Mouse (Mus musculus) left cerebral cortex, postnatal 14 days (tissue): ENCODE results near the gene Cd59b. TPM values are rescaled to one million over a fixed set of nuclear protein-coding genes. Genes with fewer than 3 reads are reported as not detected.
"Not testable (repeated sequence)": the region's sequence is repeated elsewhere in the genome, so short reads cannot be mapped to it uniquely, and the experiment has no call there.

Experiments
- DNase-seq, 2 experiments: peaks; one replicate each; pipeline ENCODE4 v3.0.0; 2021 to 2022; ENCODE audit warnings: low spot score in 2 of 2, mixed read lengths in 1 of 2
- intact Hi-C: fragments of 180-260 bp; cut with DNase I; formaldehyde crosslinking; loops from one replicate; pipeline ENCODE4 v1.15.1; 2025
- total RNA-seq, 2 experiments: library from RNA; stranded (reverse); gene quantifications; 2 replicates each; pipeline ENCODE4 v1.2.3; 2021

Cd59b gene
- total RNA-seq, 2 experiments from 2014 or later = 0.59 to 0.88 TPM

GRCm38 (mm10) chr2:104110031-104110430, 40.4 kb downstream of the Cd59b start:
- intact Hi-C loops = no loop called here
- no peak for DNase-seq

- intact Hi-C loops, DNase-seq: not testable (repeated sequence)
Observed at GRCm38 (mm10) chr2:104111170-104111797, 41.6 kb downstream of the Cd59b start.

- intact Hi-C loops = not testable (repeated sequence)
Observed at GRCm38 (mm10) chr2:104113563-104113962, 43.9 kb downstream of the Cd59b start.

GRCm38 (mm10) chr2:104114898-104115297, 45.2 kb downstream of the Cd59b start:
- intact Hi-C loops = no loop called here
- DNase-seq = no peak

More at GRCm38 (mm10) chr2:104113563-104113962, 43.9 kb downstream of the Cd59b start:
- not testable (repeated sequence) for DNase-seq

GRCm38 (mm10) chr2:104117173-104117572, 47.5 kb downstream of the Cd59b start:
- DNase-seq, intact Hi-C loops: not testable (repeated sequence)

- intact Hi-C loops = no loop called here
- DNase-seq = no peak
Observed at GRCm38 (mm10) chr2:104119097-104119496, 49.4 kb downstream of the Cd59b start.

GRCm38 (mm10) chr2:104120312-104120711, 50.7 kb downstream of the Cd59b start:
- intact Hi-C loops = loop anchor here (10.0 kb wide), 1 partner anchor 86 kb away; no protein-coding TSS in a partner anchor
- DNase-seq = no peak

- intact Hi-C loops = loop anchor here (10.0 kb wide), 1 partner anchor 87 kb away; no protein-coding TSS in a partner anchor
- DNase-seq = no peak
Observed at GRCm38 (mm10) chr2:104121681-104122504, 52.2 kb downstream of the Cd59b start.

- intact Hi-C loops = loop anchor here (10.0 kb wide), 1 partner anchor 88 kb away; no protein-coding TSS in a partner anchor
- peak; percentile 85 to 90 for DNase-seq
Observed at GRCm38 (mm10) chr2:104122505-104123378, 53.1 kb downstream of the Cd59b start, which contains the start of gene A930018P22Rik. A930018P22Rik (plus strand) TSS chr2:104122769.

GRCm38 (mm10) chr2:104123540-104123939, 53.9 kb downstream of the Cd59b start:
- no peak for DNase-seq
- intact Hi-C loops = loop anchor here (10.0 kb wide), 1 partner anchor 89 kb away; no protein-coding TSS in a partner anchor

- intact Hi-C loops = loop anchor here (10.0 kb wide), 1 partner anchor 89 kb away; no protein-coding TSS in a partner anchor
- DNase-seq = no peak
Observed at GRCm38 (mm10) chr2:104124071-104124470, 54.4 kb downstream of the Cd59b start.

GRCm38 (mm10) chr2:104128803-104129531, 59.3 kb downstream of the Cd59b start:
- intact Hi-C loops = loop anchor here (10.0 kb wide), 1 partner anchor 94 kb away; no protein-coding TSS in a partner anchor
- no peak for DNase-seq

GRCm38 (mm10) chr2:104130165-104130564, 60.5 kb downstream of the Cd59b start:
- DNase-seq = peak; percentile 31 to 57
- intact Hi-C loops = loop anchor here (10.0 kb wide), 1 partner anchor 205 kb away; no protein-coding TSS in a partner anchor

- DNase-seq = no peak
- intact Hi-C loops = loop anchor here (10.0 kb wide), 1 partner anchor 204 kb away; no protein-coding TSS in a partner anchor
Observed at GRCm38 (mm10) chr2:104130969-104131368, 61.3 kb downstream of the Cd59b start.

- no peak for DNase-seq
- intact Hi-C loops = loop anchor here (10.0 kb wide), 1 partner anchor 202 kb away; no protein-coding TSS in a partner anchor
Observed at GRCm38 (mm10) chr2:104132266-104132859, 62.7 kb downstream of the Cd59b start.

- intact Hi-C loops = loop anchor here (10.0 kb wide), 1 partner anchor 202 kb away; no protein-coding TSS in a partner anchor
- DNase-seq = no peak
Observed at GRCm38 (mm10) chr2:104133042-104133810, 63.6 kb downstream of the Cd59b start.
